ENCODE assay signal across 22 mouse cellular contexts in genomic region chr11:4127059-4127458, GRCm38 (mm10). TPM values are rescaled to one million over a fixed set of nuclear protein-coding genes. Genes with fewer than 3 reads are reported as not detected.
DNase-seq lines count a peak whose midpoint lies in the region; TF ChIP-seq lines count a peak whose summit lies in the region.
"Had no signal": no experiment of that assay in that cellular context is flagged by ENCODE, and none has a peak within 500 bp of the region (broad histone marks: within the 10 kb centered on the region; RNA-seq: fewer than 3 reads in every experiment).

No protein-coding gene starts in this region.

- no peak overlapping the region for H3K4me3 ChIP-seq in layer of hippocampus, adult 2 months
- H3K4me3 ChIP-seq: embryonic facial prominence, embryonic 15.5 days; forebrain, embryonic 10.5 days; heart, embryonic 10.5 days; hindbrain, embryonic 15.5 days; limb, embryonic 15.5 days; midbrain, embryonic 15.5 days had no signal

- DNase-seq in layer of hippocampus, adult 2 months (ENCODE audit: low spot score in 2 of 2) = no peak
- DNase-seq in layer of hippocampus, adult 11-12 months (ENCODE audit: low spot score) = no peak
- DNase-seq in 3T3-L1 (ENCODE audit: low read depth, low spot score) (peak; percentile 21), 416B (ENCODE audit: low read depth) (peak; percentile 16), R1 (ENCODE audit: low read depth, low spot score) (peak; percentile 55), MN1 (ENCODE audit: low spot score) (no peak)
- DNase-seq in cerebellum, adult 9-11 months = no peak
- DNase-seq: cerebellum, adult 9-10 months; embryo, embryonic 11 days; gastrocnemius, postnatal 25 days; heart, postnatal 10 days; kidney, adult 2 months; kidney, postnatal 36 days; lung, embryonic 14.5 days; right cerebral cortex, adult 18-20 months; thymus, adult 18-20 months had no signal

- TF ChIP-seq CTCF in layer of hippocampus, adult 2 months (conservative IDR thresholded peaks at IDR 0.05) = peak; percentile 57

- no peak overlapping the region for H3K27ac ChIP-seq in layer of hippocampus, adult 2 months
- H3K27ac ChIP-seq: embryonic facial prominence, embryonic 15.5 days; forebrain, embryonic 10.5 days; heart, embryonic 10.5 days; hindbrain, embryonic 15.5 days; limb, embryonic 15.5 days; midbrain, embryonic 15.5 days had no signal

RNA-seq across cellular contexts. Expression of gene Sec14l2, which starts 3.8 kb away (rescaled TPM):
- total RNA-seq in layer of hippocampus, adult 2 months (2021) = 10 to 100 TPM; 62.8 to 67.6 TPM

RNA-seq across cellular contexts. Expression of gene Rnf215, which starts 7.9 kb away (rescaled TPM):
- total RNA-seq in layer of hippocampus, adult 2 months (2021) = 10 to 100 TPM; 33.8 to 35.6 TPM

RNA-seq across cellular contexts. Expression of gene Mtfp1, which starts 31.8 kb away (rescaled TPM):
- total RNA-seq in layer of hippocampus, adult 2 months (2021) = 100 to 1,000 TPM; 115 to 119 TPM

RNA-seq across cellular contexts. Expression of gene Ccdc157, which starts 33.0 kb away (rescaled TPM):
- 10 to 100 TPM; 12.2 to 12.8 TPM for total RNA-seq in layer of hippocampus, adult 2 months (2021)

RNA-seq across cellular contexts. Expression of gene Sf3a1, which starts 33.1 kb away (rescaled TPM):
- 10 to 100 TPM; 72.3 to 74.1 TPM for total RNA-seq in layer of hippocampus, adult 2 months (2021)

Comparison
In these comparisons a context has a peak if more than half of its experiments do, and no peak if none do; other contexts are left out.
1. DNase-seq: peak in 3T3-L1 (single experiment), 416B (single experiment) and R1 (single experiment); none in layer of hippocampus, adult 2 months (0 of 2), layer of hippocampus, adult 11-12 months (single experiment), MN1 (single experiment) and cerebellum, adult 9-11 months (single experiment).